Mouse (Mus musculus): ENCODE data around the gene Akr1cl. TPM values are rescaled to one million over a fixed set of nuclear protein-coding genes. Genes with fewer than 3 reads are reported as not detected.
"Not testable (repeated sequence)": the region's sequence is repeated elsewhere in the genome, so short reads cannot be mapped to it uniquely, and the experiment has no call there.

Gene Akr1cl
- polyA plus RNA-seq, 1 experiment from 2014 or later: not detected

DNA sequence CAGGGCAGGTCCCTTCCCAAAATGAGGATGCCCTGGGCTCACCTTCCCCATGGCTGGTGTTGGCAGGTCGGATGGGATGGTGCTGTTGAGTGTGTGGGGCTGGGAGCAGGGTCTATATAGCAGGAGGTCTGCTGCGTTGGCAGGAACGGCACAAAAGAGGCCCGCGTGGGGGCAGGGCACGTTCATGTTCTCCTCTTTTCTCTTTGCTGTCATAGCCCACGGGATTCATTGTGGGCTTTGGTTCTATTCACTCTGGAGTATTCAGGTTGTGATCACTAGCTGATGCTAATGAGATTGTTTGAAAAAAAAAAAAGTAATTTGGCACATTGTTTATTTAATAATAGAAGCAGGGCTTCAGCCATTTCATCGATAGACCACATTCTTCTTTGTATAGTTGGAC, 30.8 kb upstream of the Akr1cl start, which contains the start of gene Crygd:
Gene Crygd (minus strand): TSS at position 101 of the 400 bp plus-strand sequence.
- no peak within 1 kb of the TSS for H3K4me3 ChIP-seq (ENCODE audit: low read depth, low read length)

DNA sequence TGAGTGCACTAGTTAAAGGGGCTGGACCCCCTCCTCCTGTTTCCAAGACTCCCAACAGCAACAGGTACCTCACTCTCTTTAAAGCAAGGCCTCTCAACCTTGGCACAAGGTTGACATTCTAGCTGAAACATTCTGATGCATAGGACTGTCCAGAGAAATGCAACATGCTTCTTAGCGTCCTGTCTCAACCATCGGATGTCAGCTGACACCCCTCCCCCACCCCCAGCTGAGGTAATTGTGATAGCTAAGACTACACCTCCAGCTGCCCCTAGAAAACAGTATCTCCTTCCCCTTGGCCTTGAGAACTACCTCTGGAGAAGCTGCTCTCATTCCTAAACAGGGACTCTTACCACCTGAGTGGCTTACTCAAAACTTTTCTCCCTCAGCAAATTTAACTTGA, 19.6 kb upstream of the Akr1cl start:
- Histone ChIP-seq H3K4me3 (ENCODE audit: low read depth, low read length) (no peak overlapping the region), H3K36me3 (ENCODE audit: control insufficient read depth, insufficient read depth, low read length) (no peaks in the 10 kb centered on the region), H3K9me3 (ENCODE audit: control insufficient read depth, low read length) (no peaks in the 10 kb centered on the region), H3K9ac (ENCODE audit: low read length) (no peak overlapping the region), H3K27me3 (ENCODE audit: control insufficient read depth, insufficient read depth, low read length) (no peaks in the 10 kb centered on the region), H3K27ac (replicated peaks) (no peak overlapping the region), H3K4me1 (replicated peaks; ENCODE audit: control insufficient read depth, insufficient read depth) (no peaks in the 10 kb centered on the region), H3K4me2 (replicated peaks; ENCODE audit: low read depth) (no peak overlapping the region)
- 34% methylated on average over 2 of the region's 2 CpGs for whole genome bisulfite sequencing
- no peak for ATAC-seq (ENCODE audit: low FRiP score, low TSS enrichment)
- DNase-seq (ENCODE audit: low spot score): no peak
- TF ChIP-seq EP300 (optimal IDR thresholded peaks at IDR 0.05) (no peak), CTCF (IDR thresholded peaks at IDR 0.05; ENCODE audit: low read depth) (no peak)

More for the DNA sequence above, 30.8 kb upstream of the Akr1cl start, which contains the start of gene Crygd:
- H3K9ac ChIP-seq (ENCODE audit: low read length): no peak within 1 kb of the TSS
- 88% methylated on average over 8 of the region's 8 CpGs for WGBS
- no peak for ATAC-seq (ENCODE audit: low FRiP score, low TSS enrichment)
- H3K27ac ChIP-seq (replicated peaks): no peak within 1 kb of the TSS
- no peak within 1 kb of the TSS for H3K4me2 ChIP-seq (replicated peaks; ENCODE audit: low read depth)
- no peak for DNase-seq (ENCODE audit: low spot score)
- no peaks in the 10 kb centered on the region for H3K36me3 ChIP-seq (ENCODE audit: control insufficient read depth, insufficient read depth, low read length)
- TF ChIP-seq EP300 (optimal IDR thresholded peaks at IDR 0.05) (no peak), CTCF (IDR thresholded peaks at IDR 0.05; ENCODE audit: low read depth) (no peak)
- no peaks in the 10 kb centered on the region for H3K4me1 ChIP-seq (replicated peaks; ENCODE audit: control insufficient read depth, insufficient read depth)
- no peaks in the 10 kb centered on the region for H3K27me3 ChIP-seq (ENCODE audit: control insufficient read depth, insufficient read depth, low read length)
- no peaks in the 10 kb centered on the region for H3K9me3 ChIP-seq (ENCODE audit: control insufficient read depth, low read length)

DNA sequence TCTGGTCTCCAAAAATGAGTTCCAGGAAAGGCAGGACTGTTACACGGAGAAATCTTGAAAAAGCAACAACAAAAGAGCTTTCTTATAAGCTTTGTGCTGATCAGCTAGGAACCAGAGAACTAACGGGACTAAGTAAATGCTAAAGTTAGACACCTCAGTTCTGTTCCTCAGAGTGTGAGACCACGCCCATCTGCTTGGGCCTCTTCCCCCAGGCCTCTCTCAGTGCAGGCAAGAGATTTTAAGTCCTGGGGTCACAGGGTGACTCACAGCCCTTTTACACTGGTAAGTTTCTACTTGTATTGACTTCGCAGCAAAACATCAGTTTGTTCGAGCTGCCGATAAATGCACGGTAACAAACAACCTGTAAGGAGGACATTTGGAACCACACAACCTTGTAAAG, 19.1 kb upstream of the Akr1cl start:
- Histone ChIP-seq H3K9ac (ENCODE audit: low read length) (no peak overlapping the region), H3K27me3 (ENCODE audit: control insufficient read depth, insufficient read depth, low read length) (no peaks in the 10 kb centered on the region), H3K4me3 (ENCODE audit: low read depth, low read length) (no peak overlapping the region), H3K27ac (replicated peaks) (no peak overlapping the region), H3K4me1 (replicated peaks; ENCODE audit: control insufficient read depth, insufficient read depth) (no peaks in the 10 kb centered on the region), H3K36me3 (ENCODE audit: control insufficient read depth, insufficient read depth, low read length) (no peaks in the 10 kb centered on the region), H3K4me2 (replicated peaks; ENCODE audit: low read depth) (no peak overlapping the region), H3K9me3 (ENCODE audit: control insufficient read depth, low read length) (no peaks in the 10 kb centered on the region)
- DNase-seq (ENCODE audit: low spot score) (no peak), ATAC-seq (ENCODE audit: low FRiP score, low TSS enrichment) (no peak)
- WGBS: 59% methylated on average over 7 of the region's 7 CpGs
- TF ChIP-seq EP300 (optimal IDR thresholded peaks at IDR 0.05) (no peak), CTCF (IDR thresholded peaks at IDR 0.05; ENCODE audit: low read depth) (no peak)

DNA sequence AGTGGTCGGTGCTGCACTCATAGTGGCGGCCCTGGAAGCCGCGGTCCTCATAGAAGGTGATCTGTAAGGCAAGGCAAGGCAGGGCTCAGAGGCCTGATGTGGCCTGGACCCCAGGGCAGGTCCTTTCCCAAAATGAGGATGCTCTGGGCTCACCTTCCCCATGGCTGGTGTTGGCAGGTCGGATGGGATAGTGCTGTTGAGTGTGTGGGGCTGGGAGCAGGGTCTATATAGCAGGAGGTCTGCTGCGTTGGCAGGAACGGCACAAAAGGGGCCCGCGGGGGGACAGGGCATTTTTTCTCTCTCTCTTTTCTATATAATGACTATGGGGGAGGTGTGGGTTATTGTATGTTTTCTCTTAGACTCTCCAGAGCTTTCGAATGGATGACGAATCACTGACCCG, 18.4 kb upstream of the Akr1cl start, which contains the start of gene Cryge:
Gene Cryge (minus strand): TSS at position 198 of the 400 bp plus-strand sequence.
- not testable (repeated sequence) for H3K36me3 ChIP-seq (ENCODE audit: control insufficient read depth, insufficient read depth, low read length); H3K27ac ChIP-seq (replicated peaks); H3K4me2 ChIP-seq (replicated peaks; ENCODE audit: low read depth); DNase-seq (ENCODE audit: low spot score); H3K4me1 ChIP-seq (replicated peaks; ENCODE audit: control insufficient read depth, insufficient read depth); H3K9ac ChIP-seq (ENCODE audit: low read length); H3K27me3 ChIP-seq (ENCODE audit: control insufficient read depth, insufficient read depth, low read length); H3K4me3 ChIP-seq (ENCODE audit: low read depth, low read length); H3K9me3 ChIP-seq (ENCODE audit: control insufficient read depth, low read length); ATAC-seq (ENCODE audit: low FRiP score, low TSS enrichment)
- 42% methylated on average over 9 of the region's 12 CpGs for WGBS

DNA sequence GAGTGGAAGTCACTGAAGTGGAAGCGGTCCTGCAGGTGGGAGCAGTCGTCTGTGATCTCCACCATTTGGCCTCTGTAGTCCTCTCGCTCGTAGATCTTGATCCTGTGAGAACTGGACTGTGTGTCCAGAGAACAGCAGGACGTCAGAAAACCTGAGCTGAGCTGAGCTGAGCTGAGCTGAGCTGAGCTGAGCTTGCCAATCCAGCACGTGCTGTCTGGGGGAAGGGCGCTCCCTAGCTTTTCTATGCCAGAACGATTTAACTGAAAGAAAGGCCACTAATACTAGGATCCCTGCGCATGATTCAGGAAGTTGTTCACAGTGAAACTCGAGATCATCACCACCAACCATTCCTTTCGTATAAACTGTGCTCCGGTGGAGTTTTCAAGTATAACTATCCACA, 16.2 kb upstream of the Akr1cl start:
- H3K4me3 ChIP-seq (ENCODE audit: low read depth, low read length): no peak overlapping the region
- no peak for TF ChIP-seq CTCF (IDR thresholded peaks at IDR 0.05; ENCODE audit: low read depth)
- no peak for TF ChIP-seq EP300 (optimal IDR thresholded peaks at IDR 0.05)
- no peaks in the 10 kb centered on the region for H3K9me3 ChIP-seq (ENCODE audit: control insufficient read depth, low read length)
- H3K4me1 ChIP-seq (replicated peaks; ENCODE audit: control insufficient read depth, insufficient read depth): no peaks in the 10 kb centered on the region
- DNase-seq (ENCODE audit: low spot score): no peak
- no peak overlapping the region for H3K27ac ChIP-seq (replicated peaks)
- no peaks in the 10 kb centered on the region for H3K27me3 ChIP-seq (ENCODE audit: control insufficient read depth, insufficient read depth, low read length)
- 48% methylated on average over 12 of the region's 12 CpGs for WGBS
- H3K9ac ChIP-seq (ENCODE audit: low read length): no peak overlapping the region
- ATAC-seq (ENCODE audit: low FRiP score, low TSS enrichment): no peak
- no peaks in the 10 kb centered on the region for H3K36me3 ChIP-seq (ENCODE audit: control insufficient read depth, insufficient read depth, low read length)
- no peak overlapping the region for H3K4me2 ChIP-seq (replicated peaks; ENCODE audit: low read depth)

DNA sequence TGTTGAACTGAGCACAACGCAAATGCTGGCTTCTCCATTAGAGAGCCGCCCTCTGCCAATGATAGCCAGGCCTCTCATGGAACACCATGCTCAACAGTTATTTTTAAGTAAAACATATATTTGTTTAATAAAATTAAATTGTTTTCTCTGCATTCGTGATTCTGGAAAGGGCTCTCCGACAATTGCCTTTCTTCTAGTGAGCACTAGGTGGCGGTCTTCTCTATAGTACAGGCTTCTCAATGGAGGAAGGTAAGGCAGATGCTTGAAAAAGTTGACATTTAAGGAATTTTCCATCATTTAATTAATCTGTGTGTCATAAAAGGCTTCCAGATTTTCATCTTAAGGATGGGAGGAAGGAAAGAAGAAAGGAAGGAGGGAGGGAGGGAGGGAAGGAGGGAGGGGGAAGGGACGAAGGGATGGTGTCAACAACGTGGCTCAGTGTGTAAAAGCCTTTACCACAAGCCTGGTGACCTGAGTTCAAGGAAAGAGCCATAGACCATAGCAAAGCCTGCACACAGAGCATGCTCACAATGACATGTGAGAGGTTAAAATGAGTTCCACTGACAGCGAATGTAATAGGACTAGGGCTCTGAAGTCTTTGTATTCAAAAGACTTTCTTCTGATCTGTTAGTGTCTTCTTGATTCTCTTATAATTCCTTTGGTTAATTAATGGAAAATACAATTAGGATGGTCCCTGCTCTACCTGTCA, 14.0 kb upstream of the Akr1cl start:
- no peak overlapping the region for H3K4me2 ChIP-seq (replicated peaks; ENCODE audit: low read depth)
- DNase-seq (ENCODE audit: low spot score): no peak
- TF ChIP-seq EP300 (optimal IDR thresholded peaks at IDR 0.05) (no peak), CTCF (IDR thresholded peaks at IDR 0.05; ENCODE audit: low read depth) (peak; percentile 82)
- no peak overlapping the region for H3K27ac ChIP-seq (replicated peaks)
- no peaks in the 10 kb centered on the region for H3K27me3 ChIP-seq (ENCODE audit: control insufficient read depth, insufficient read depth, low read length)
- no peak overlapping the region for H3K4me3 ChIP-seq (ENCODE audit: low read depth, low read length)
- no peak for ATAC-seq (ENCODE audit: low FRiP score, low TSS enrichment)
- no peaks in the 10 kb centered on the region for H3K4me1 ChIP-seq (replicated peaks; ENCODE audit: control insufficient read depth, insufficient read depth)
- H3K36me3 ChIP-seq (ENCODE audit: control insufficient read depth, insufficient read depth, low read length): no peaks in the 10 kb centered on the region
- no peaks in the 10 kb centered on the region for H3K9me3 ChIP-seq (ENCODE audit: control insufficient read depth, low read length)
- no peak overlapping the region for H3K9ac ChIP-seq (ENCODE audit: low read length)
- WGBS: 32% methylated on average over 8 of the region's 8 CpGs

All from stomach, postnatal 0 days (tissue).